Mouse (Mus musculus): ENCODE results near the gene Il12b.

GRCm38 (mm10) chr11:44437786-44438185, 37.9 kb downstream of the Il12b start:
- TF ChIP-seq UBTF (IDR thresholded peaks at IDR 0.05; ENCODE audit: low read depth, low read length), result no peak
- no peak for TF ChIP-seq EP300 (IDR thresholded peaks at IDR 0.05; ENCODE audit: low read length)
- no peak for TF ChIP-seq HCFC1 (IDR thresholded peaks at IDR 0.05; ENCODE audit: low read depth, low read length)
- no peak for TF ChIP-seq MAX (IDR thresholded peaks at IDR 0.05; ENCODE audit: low read length)
- no peak for TF ChIP-seq KAT2A (IDR thresholded peaks at IDR 0.05; ENCODE audit: insufficient replicate concordance, low read length)
- no peak for TF ChIP-seq CTCF (conservative IDR thresholded peaks at IDR 0.05 in 1 of 2, IDR thresholded peaks at IDR 0.05 in 1 of 2; ENCODE audit: low read depth in 2 of 2, low read length in 2 of 2)
- no peak for TF ChIP-seq TBP (conservative IDR thresholded peaks at IDR 0.05; ENCODE audit: low read depth, low read length)
- no peak for TF ChIP-seq RCOR1 (conservative IDR thresholded peaks at IDR 0.05; ENCODE audit: low read depth, low read length)
- TF ChIP-seq ETS1 (conservative IDR thresholded peaks at IDR 0.05; ENCODE audit: low read depth, low read length), result no peak
- no peak for TF ChIP-seq BHLHE40 (IDR thresholded peaks at IDR 0.05; ENCODE audit: low read depth, low read length)
